Mouse (Mus musculus): ENCODE measurements around the gene Timm10.

Gene Timm10

DNA sequence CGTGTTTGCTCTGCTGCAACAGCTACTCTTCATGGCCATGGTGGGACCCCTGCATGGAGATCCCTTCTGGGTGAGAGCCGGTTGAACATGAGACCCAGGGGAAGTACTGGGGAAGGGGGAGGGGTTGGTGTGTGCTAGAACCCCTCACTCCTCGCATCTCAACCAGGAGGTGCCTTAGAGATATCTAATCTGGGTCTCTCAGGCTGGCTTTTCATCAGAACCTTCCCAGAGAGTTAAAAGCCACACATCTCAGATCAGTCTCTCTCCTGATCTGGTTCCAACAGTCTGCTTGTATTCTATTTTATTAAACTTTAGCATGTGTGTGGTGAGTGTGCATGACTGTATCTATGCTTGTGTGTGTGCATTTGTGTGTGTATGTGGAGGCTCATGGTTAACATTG lies 34.6 kb downstream of the Timm10 start:
- no peak for DNase-seq

DNA sequence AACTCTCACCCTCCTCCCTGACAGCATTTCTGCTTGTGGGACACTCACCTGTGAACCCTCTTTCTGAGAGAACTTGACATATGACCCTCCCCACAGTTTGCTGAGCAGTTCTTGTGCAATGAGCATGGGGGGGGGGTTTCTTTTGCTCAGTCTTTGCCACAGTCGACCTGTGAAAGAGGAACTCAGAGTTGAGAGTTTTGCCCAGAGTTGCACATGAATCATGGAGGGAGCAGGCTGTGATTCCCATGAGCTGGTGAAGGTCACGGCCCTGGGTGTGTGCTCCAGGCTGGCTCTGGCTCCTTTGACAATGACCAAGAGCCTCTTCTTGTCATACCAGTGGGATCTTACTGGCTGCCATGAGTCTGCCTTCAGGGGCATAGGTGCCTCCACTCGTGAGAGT lies 35.4 kb downstream of the Timm10 start:
- no peak for DNase-seq

DNA sequence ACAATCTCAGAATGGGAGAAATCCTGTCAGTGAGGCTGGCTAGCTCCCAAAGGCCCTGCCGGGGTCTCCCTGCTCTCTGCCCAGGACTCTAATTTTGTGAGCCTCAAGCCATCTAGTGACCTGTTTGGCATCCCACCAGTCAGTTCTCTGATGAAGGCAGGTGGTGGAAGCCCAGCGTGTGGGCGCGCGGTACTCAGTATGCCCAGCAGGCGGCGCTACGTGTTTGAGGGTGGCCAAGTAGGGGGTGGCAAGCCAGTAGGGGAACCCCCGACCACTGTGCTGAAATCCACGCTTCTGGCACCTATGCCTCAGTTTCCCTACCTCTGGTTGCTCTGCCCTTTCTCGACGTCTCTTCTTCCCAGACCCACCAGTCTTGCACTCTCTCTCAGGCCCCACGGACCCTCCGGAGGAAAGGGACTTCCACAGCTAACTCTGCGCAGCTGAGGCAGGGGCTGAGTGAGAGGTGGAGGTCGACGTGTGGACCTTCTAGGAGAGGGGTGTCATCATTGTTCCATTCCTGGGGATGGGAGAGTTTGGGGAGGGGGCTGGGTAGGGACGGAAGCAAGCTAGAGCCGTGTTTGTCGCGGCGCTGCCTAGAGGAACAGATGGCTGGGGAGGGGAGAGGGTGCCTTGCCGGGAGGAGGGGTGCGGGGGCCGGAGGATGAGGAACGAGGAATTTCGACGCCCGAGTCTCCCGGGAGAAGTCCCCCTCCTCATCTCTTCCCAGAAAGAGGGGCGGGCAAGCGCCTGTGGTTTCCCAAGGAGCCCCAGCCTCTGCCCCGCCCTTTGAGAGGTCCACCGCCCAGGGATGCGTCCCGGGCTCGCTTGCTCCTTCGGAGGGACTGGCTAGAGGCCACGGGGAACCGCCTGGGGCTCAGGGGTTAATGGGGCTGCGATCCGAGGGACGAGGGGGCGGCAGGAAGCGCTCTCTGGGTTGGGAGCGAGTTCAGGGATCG lies 39.1 kb downstream of the Timm10 start:
- DNase-seq = no peak

DNA sequence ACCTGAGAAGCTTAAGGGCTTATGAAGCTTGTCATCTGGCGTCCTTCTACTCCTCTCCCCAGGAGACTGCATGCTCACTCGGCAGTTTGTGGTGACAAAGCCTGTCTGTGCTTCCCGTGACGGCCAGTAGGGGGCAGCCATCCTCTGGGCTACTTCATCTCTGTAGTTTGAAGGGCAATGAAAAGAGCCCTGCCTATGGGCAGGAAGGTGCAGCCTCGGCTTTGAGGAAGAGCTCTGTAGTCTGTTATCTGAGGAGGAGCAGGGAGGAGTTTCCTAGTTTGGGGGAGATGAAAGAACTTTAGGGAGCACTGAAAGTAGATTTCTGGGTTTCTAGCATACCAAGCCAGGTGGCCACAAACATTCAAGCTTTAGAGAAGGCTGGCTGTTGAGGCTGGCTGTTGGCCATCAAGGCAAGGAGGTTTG lies 41.7 kb downstream of the Timm10 start:
- no peak for DNase-seq

DNA sequence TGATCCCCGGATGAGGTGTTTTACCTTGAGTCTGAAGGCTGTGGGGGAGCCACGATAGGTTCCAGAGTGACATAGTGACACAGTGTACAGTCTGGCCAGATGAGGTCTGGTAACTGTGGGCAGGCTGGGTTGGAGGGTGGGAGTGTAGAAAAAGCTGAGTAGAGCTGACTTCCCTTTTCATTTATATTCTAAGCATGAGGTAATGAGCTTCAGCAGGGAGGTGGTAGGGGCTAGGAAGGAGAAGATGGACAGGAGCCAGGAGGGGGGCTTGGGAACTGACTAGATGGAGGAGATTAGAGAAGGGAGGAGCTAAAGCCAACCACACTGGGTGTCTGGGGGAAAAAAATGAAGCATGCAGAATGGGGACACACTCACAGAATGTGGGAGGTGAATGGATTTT lies 42.2 kb downstream of the Timm10 start:
- no peak for DNase-seq

DNA sequence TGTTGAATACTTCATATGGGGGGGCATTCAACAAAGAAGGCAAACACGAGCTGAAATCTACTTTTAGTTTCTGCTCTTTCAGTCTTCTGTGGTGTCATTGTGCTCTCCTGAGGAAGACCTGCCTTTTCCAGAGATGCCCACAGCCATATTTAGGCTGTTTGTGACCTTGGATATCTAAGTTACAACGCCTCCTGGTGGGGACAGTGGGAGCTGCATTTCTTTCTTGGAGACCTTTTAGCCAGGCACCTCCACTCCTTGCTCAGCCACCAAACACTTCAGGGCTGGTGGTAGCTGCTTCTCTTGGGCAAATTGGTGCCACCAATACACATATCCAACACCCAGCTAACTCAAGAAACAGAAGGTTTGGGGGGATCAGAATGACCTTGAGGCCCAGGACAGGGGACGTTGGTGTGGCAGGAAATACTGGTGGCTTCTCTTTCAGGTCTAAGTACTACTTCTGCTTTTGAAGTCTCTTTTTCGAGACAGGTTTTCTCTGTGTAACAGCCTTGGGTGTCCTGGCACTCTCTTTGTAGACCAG lies 43.9 kb downstream of the Timm10 start:
- no peak for DNase-seq

DNA sequence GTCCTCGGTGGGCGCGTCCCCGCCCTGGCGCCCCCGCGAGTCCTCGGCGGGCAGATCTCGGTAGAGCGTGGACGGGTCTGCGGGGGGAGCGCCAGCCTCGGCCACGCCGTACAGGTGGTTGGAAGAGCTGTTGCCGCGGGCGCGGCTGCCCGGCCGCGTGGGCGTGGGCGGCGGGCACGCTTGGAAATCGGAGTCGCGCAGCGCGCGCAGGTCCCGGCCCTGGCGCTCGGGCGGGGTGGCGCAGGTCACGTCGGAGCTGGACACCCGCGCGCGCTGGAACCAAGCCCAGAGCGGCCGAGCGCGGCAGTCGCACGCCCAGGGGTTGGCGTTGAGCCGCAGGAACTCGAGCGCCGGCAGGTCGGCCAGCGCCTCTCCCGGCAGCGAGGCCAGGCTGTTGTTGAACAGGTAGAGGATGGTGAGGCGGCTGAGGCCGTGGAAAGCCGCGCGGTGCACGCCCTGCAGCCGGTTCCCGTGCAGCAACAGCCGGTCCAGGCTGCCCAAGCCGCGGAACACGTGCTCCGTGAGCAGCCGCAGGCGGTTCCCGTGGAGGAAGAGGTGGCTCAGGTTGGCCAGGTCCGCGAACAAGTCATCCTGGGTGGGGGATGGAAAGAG lies 45.4 kb downstream of the Timm10 start:
- peak; percentile 15 for DNase-seq

DNA sequence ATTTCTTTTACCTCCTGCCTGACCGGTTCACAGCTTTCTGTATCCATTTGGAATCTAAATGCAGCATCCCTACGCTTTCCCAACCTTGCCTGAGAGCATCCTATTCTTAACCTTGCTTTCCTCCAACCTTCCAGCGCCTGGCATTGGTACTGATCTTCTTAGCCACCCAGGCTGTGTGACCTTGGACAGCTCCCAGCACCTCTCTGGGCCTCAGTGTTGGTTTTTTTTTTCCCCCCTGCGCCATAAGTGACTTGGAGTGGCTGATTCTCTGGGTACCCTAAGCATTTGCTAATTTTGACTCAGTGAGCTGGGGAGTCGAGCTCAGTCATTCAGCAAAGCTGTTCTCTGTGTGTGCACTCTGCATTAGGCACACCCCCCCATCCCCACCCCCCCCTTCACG lies 49.0 kb downstream of the Timm10 start:
- DNase-seq = no peak

All from cerebellum, adult 8-10 months (tissue).